Mouse (Mus musculus): ENCODE results near the gene 4931428F04Rik.

DNA sequence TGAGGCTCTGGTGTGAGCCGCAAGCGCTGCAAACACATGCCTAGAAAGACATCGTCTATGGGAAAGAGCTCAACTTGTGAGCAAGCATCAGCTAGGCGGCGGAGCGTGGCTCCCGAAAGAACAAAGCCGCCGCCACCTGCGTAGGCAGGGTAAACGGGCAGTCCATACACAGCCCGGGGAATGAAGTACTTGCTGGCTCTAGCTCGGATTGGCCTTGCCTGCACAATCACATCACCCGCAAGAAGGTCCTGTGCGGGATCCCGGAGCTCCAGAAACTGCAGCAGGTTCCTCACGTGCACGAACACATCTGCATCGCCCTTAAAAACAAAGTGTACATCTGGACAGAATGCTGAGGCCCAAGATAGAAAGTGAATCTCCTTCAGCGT lies 35.9 kb downstream of the 4931428F04Rik start:
- no peak for TF ChIP-seq CTCF (IDR thresholded peaks at IDR 0.05; ENCODE audit: insufficient read depth, low read length)
- no peak for TF ChIP-seq POLR2A (IDR thresholded peaks at IDR 0.05; ENCODE audit: borderline replicate concordance, extremely low read depth, low read depth, low read length)
